Mouse (Mus musculus) stomach, embryonic 14.5 days (tissue): Measurements from ENCODE around the gene Dhx36. TPM values are rescaled to one million over a fixed set of nuclear protein-coding genes. Genes with fewer than 3 reads are reported as not detected.

ENCODE experiments used
- ATAC-seq: fragments of 200-750 bp; cut with Nextera tagmentation; 2 replicates; pipeline ENCODE4 v1.8.0; 2017; ENCODE audit warnings: low read depth, moderate TSS enrichment; ENCODE audit not compliant: insufficient number of reproducible peaks, insufficient read depth, low FRiP score
- H3K27ac ChIP-seq: fragments of 300-500 bp; sonication (generic); 2 replicates; pipeline ENCODE4 v1.5.1; 2014; ENCODE audit warnings: mild to moderate bottlenecking, low read length, moderate library complexity, mixed read lengths
- H3K27me3 ChIP-seq: fragments of 300-500 bp; sonication (generic); 2 replicates; pipeline ENCODE4 v1.6.1; 2014; ENCODE audit warnings: low read length, control low read depth, mixed read lengths; ENCODE audit not compliant: control insufficient read depth, insufficient read depth
- H3K36me3 ChIP-seq: fragments of 300-500 bp; sonication (generic); 2 replicates; pipeline ENCODE4 v1.6.1; 2014; ENCODE audit warnings: mild to moderate bottlenecking, control low read depth, low read length, moderate library complexity, mixed read lengths; ENCODE audit not compliant: control insufficient read depth, insufficient read depth
- H3K4me1 ChIP-seq: fragments of 300-500 bp; sonication (generic); 2 replicates; pipeline ENCODE4 v1.6.1; 2014; ENCODE audit warnings: low read length, control low read depth, mixed read lengths; ENCODE audit not compliant: control insufficient read depth, insufficient read depth
- H3K4me2 ChIP-seq: fragments of 300-500 bp; sonication (generic); replicated peaks from 2 replicates; pipeline ENCODE4 v1.6.1; 2014; ENCODE audit warnings: low read depth, low read length, control low read depth
- H3K4me3 ChIP-seq: fragments of 300-500 bp; sonication (generic); 2 replicates; pipeline ENCODE4 v1.5.1; 2014; ENCODE audit warnings: low read depth, low read length, control low read depth
- H3K9ac ChIP-seq: fragments of 300-500 bp; sonication (generic); replicated peaks from 2 replicates; pipeline ENCODE4 v1.6.1; 2014; ENCODE audit warnings: low read depth, mild to moderate bottlenecking, control low read depth, low read length, moderate library complexity, mixed read lengths
- H3K9me3 ChIP-seq: fragments of 300-500 bp; sonication (generic); 2 replicates; pipeline ENCODE4 v1.6.1; 2016; ENCODE audit warnings: low read depth, low read length, control low read depth; ENCODE audit not compliant: control insufficient read depth
- WGBS: fragments of 180-500 bp; shearing (Covaris S2); extraction: QIAGEN DNeasy Blood & Tissue Kit; methylation state at CpG from one replicate; pipeline ENCODE4 v1.1.7; 2014; 5-methylcytosine and 5-hydroxymethylcytosine counted together
- polyA plus RNA-seq: library from polyadenylated mRNA; unstranded; fragments of >200 nt; fragmentation: Nextera tagmentation; extraction: Ambion mirVana; gene quantifications from 2 replicates; pipeline ENCODE4 v1.2.1, GENCODE M21; 2014

Dhx36 gene
- polyA plus RNA-seq, 1 experiment from 2014 or later: 36.5 TPM

- H3K27ac ChIP-seq: no peak overlapping the region
- no peaks in the 10 kb centered on the region for H3K27me3 ChIP-seq
- ATAC-seq: no peak
- H3K9me3 ChIP-seq: no peaks in the 10 kb centered on the region
- H3K4me2 ChIP-seq: no peak overlapping the region
- H3K4me1 ChIP-seq: no peaks in the 10 kb centered on the region
- H3K36me3 ChIP-seq: peaks cover 3% of the 10 kb centered on the region; the same call in 1 of the 2 replicates
- no peak overlapping the region for H3K9ac ChIP-seq
- H3K4me3 ChIP-seq: no peak overlapping the region
- 75% methylated on average over 8 of the region's 8 CpGs for WGBS
These were observed 59.7 kb downstream of the Dhx36 start for GRCm38 (mm10) chr3:62447151-62447550.

- Histone ChIP-seq H3K9me3 (no peaks in the 10 kb centered on the region), H3K27ac (no peak overlapping the region), H3K27me3 (no peaks in the 10 kb centered on the region), H3K4me2 (no peak overlapping the region), H3K4me3 (no peak overlapping the region), H3K9ac (no peak overlapping the region), H3K4me1 (no peaks in the 10 kb centered on the region), H3K36me3 (peaks cover 3% of the 10 kb centered on the region; the same call in 1 of the 2 replicates)
- WGBS: 83% methylated on average over 7 of the region's 7 CpGs
- no peak for ATAC-seq
These were observed 60.5 kb downstream of the Dhx36 start for GRCm38 (mm10) chr3:62446271-62446670.

DNA sequence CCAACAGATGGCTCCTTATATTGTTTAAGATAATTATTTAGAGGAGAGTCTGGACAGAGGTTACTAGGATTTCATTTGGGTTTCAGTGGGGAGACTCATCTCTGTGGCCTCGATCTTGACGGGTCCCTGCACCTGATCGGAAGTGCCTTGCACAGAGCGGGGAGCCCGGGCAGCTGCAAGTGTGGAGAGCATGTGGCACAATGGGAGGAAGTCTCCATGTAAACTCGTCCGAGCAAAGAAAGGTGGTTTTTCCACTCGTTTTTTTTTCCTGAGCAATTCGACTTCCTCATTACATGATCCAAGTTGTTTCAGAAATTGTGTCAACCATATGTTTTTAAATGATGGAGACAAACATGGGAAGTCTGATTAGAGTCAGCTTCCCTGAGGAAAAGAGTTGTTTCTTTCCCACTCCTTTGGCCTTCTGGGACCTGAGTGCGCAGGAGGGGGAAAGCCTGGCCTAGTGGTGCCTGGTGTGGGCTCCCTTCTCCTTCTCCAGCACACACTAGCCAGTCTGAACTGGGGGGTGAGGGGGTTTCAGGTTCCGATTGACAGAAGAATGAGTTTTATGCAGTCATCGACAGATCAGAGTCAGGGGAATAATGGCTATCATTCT, 63.1 kb downstream of the Dhx36 start:
- H3K27ac ChIP-seq: no peak overlapping the region
- H3K4me2 ChIP-seq: no peak overlapping the region
- no peak for ATAC-seq

GRCm38 (mm10) chr3:62440431-62440969, 66.3 kb downstream of the Dhx36 start:
- Histone ChIP-seq H3K27me3 (no peaks in the 10 kb centered on the region), H3K4me3 (no peak overlapping the region), H3K4me2 (no peak overlapping the region), H3K4me1 (no peaks in the 10 kb centered on the region), H3K27ac (no peak overlapping the region), H3K9ac (no peak overlapping the region), H3K9me3 (no peaks in the 10 kb centered on the region), H3K36me3 (no peaks in the 10 kb centered on the region)
- no peak for ATAC-seq
- WGBS: 52% methylated on average over 5 of the region's 5 CpGs

More for the DNA sequence above, 63.1 kb downstream of the Dhx36 start:
- H3K36me3 ChIP-seq: no peaks in the 10 kb centered on the region; the same call in 1 of the 2 replicates
- H3K9ac ChIP-seq: no peak overlapping the region
- no peaks in the 10 kb centered on the region for H3K27me3 ChIP-seq
- no peaks in the 10 kb centered on the region for H3K9me3 ChIP-seq
- no peaks in the 10 kb centered on the region for H3K4me1 ChIP-seq
- no peak overlapping the region for H3K4me3 ChIP-seq
- 82% methylated on average over 12 of the region's 12 CpGs for WGBS

DNA sequence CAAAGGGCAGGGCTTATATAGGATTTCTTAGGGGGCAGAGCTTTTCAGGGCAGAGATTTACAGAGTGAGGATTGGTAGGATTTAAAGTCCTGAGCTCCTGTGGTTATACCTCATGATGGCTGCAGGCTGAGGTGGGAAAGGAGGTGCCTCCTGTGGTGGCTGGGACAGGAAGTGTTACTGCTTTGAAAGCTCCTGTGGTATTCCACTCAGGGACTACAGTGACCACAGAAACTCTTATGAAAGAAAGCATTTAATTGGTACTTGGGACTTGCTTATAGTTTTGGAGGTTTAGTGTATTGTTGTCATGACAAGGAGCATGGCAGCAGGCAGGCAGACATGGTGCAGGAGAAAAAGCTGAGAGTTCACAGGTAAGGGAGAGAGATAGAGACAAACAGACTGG, 70.9 kb downstream of the Dhx36 start:
- Histone ChIP-seq H3K9me3 (no peaks in the 10 kb centered on the region), H3K4me2 (no peak overlapping the region), H3K27ac (no peak overlapping the region), H3K36me3 (no peaks in the 10 kb centered on the region), H3K4me1 (no peaks in the 10 kb centered on the region), H3K4me3 (no peak overlapping the region), H3K27me3 (no peaks in the 10 kb centered on the region), H3K9ac (no peak overlapping the region)
- no peak for ATAC-seq

DNA sequence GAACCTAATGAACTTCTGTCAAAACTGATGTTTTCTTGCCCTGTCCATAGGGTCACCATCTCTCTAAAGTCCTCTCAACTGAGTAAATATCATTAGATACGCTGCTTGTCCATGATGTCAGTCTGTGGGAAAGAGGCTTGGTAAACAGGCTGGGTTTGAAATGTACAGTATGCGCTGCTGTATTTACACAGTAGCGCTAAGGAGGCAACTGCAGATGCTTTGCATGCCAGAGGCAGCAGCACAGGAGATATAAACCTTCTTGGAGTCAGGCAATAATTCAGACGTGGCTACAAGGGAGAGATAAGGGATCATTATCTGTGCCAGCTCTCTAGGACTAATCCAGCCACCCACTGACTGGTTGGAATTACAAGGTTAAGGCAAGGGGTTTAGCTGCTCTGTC, 73.1 kb downstream of the Dhx36 start:
- Histone ChIP-seq H3K4me3 (no peak overlapping the region), H3K27ac (no peak overlapping the region), H3K9me3 (no peaks in the 10 kb centered on the region), H3K36me3 (peaks cover 9% of the 10 kb centered on the region; the same call in 1 of the 2 replicates), H3K4me1 (no peaks in the 10 kb centered on the region), H3K4me2 (no peak overlapping the region), H3K27me3 (no peaks in the 10 kb centered on the region), H3K9ac (no peak overlapping the region)
- 46% methylated on average over 4 of the region's 4 CpGs for WGBS
- ATAC-seq: no peak

GRCm38 (mm10) chr3:62418387-62419138, 88.2 kb downstream of the Dhx36 start:
- Histone ChIP-seq H3K4me1 (peaks cover 5% of the 10 kb centered on the region; the same call in 1 of the 2 replicates), H3K9me3 (no peaks in the 10 kb centered on the region), H3K4me3 (no peak overlapping the region), H3K27me3 (no peaks in the 10 kb centered on the region), H3K27ac (no peak overlapping the region; the same call in 1 of the 2 replicates), H3K9ac (no peak overlapping the region), H3K4me2 (no peak overlapping the region), H3K36me3 (no peaks in the 10 kb centered on the region)
- 93% methylated on average over 6 of the region's 6 CpGs for WGBS
- no peak for ATAC-seq
